Mouse (Mus musculus) small intestine, adult 2 months (tissue): Measurements from ENCODE around the gene Bsnd. TPM values are rescaled to one million over a fixed set of nuclear protein-coding genes. Genes with fewer than 3 reads are reported as not detected.

Source experiments
- H3K27ac ChIP-seq: fragments of 200-500 bp; 2 replicates; pipeline ENCODE4 v1.5.1; 2012; ENCODE audit warnings: low read depth, low read length, control low read depth, inconsistent platforms; ENCODE audit not compliant: insufficient read depth
- H3K27me3 ChIP-seq: fragments of 200-500 bp; 2 replicates; pipeline ENCODE4 v1.6.1; 2012; ENCODE audit warnings: mild to moderate bottlenecking, moderate library complexity, low read length, inconsistent platforms; ENCODE audit not compliant: control insufficient read depth, insufficient read depth
- H3K36me3 ChIP-seq: fragments of 200-500 bp; 2 replicates; pipeline ENCODE4 v1.6.1; 2012; ENCODE audit warnings: mild to moderate bottlenecking, low read length, control low read depth, inconsistent platforms; ENCODE audit not compliant: control insufficient read depth, insufficient read depth
- H3K4me1 ChIP-seq: fragments of 200-500 bp; 2 replicates; pipeline ENCODE4 v1.6.1; 2012; ENCODE audit warnings: low read length, inconsistent platforms, mixed read lengths; ENCODE audit not compliant: control insufficient read depth, insufficient read depth, insufficient read length
- H3K4me3 ChIP-seq: fragments of 200-500 bp; 2 replicates; pipeline ENCODE4 v1.5.1; 2012; ENCODE audit warnings: low read depth, mild to moderate bottlenecking, control low read depth, inconsistent platforms, low read length, moderate library complexity
- CTCF ChIP-seq: fragments of 200-500 bp; IDR thresholded peaks from 2 replicates; pipeline ENCODE4 v1.5.1; 2012; ENCODE audit warnings: low read depth, mild to moderate bottlenecking, control low read depth, inconsistent platforms, low read length, moderate library complexity, mixed read lengths; ENCODE audit not compliant: insufficient replicate concordance, insufficient read length; ENCODE audit errors: extremely low read depth
- POLR2A ChIP-seq: fragments of 200-500 bp; IDR thresholded peaks from 2 replicates; pipeline ENCODE4 v1.6.1; 2012; ENCODE audit warnings: low read depth, mild to moderate bottlenecking, control low read depth, inconsistent platforms, low read length, moderate library complexity
- WGBS: fragments of 180-500 bp; shearing (Covaris S2); methylation state at CpG from one replicate; pipeline ENCODE4 v1.1.7; 2018; 5-methylcytosine and 5-hydroxymethylcytosine counted together
- polyA plus RNA-seq: library from polyadenylated mRNA; depleted of rRNA; stranded (reverse); fragments of >200 nt; gene quantifications from 2 replicates; pipeline ENCODE4 v1.2.3, GENCODE M21; 2012

The Bsnd gene
- polyA plus RNA-seq, 1 experiment = not detected

- no peak for TF ChIP-seq CTCF
- TF ChIP-seq POLR2A = no peak
- no peaks in the 10 kb centered on the region for H3K36me3 ChIP-seq
- H3K4me1 ChIP-seq = peaks cover 2% of the 10 kb centered on the region; the same call in 1 of the 2 replicates
- no peak overlapping the region for H3K4me3 ChIP-seq
- H3K27ac ChIP-seq = no peak overlapping the region
- 78% methylated on average over 7 of the region's 7 CpGs for WGBS
- H3K27me3 ChIP-seq = no peaks in the 10 kb centered on the region
These were observed 35.9 kb upstream of the Bsnd start for GRCm38 (mm10) chr4:106527856-106528547.

DNA sequence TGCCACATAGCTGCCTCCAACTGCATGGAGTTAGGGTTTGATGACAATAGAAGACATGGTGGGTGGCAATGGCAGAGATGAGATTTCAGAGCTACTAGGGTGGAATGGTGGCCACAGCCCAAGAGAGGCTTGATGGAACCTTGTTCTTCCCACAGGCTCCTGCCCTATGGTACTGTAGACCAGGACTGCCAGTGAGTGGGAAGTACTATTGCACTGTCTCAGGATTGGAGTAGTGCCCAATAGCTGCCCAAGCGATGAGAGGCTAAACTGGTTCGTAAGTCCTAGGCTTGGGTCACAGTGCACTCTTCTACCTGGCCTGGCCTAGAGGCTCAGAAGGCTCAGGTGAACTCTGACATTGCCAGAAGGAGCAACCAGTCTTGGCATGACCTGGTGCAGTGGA is 32.9 kb upstream of the Bsnd start:
- 93% methylated on average over 2 of the region's 2 CpGs for WGBS
- H3K36me3 ChIP-seq = no peaks in the 10 kb centered on the region
- TF ChIP-seq CTCF (no peak), POLR2A (no peak)
- no peak overlapping the region for H3K4me3 ChIP-seq
- no peak overlapping the region for H3K27ac ChIP-seq
- peaks cover 2% of the 10 kb centered on the region; the same call in 1 of the 2 replicates for H3K4me1 ChIP-seq
- no peaks in the 10 kb centered on the region for H3K27me3 ChIP-seq

GRCm38 (mm10) chr4:106524131-106524530 is 32.0 kb upstream of the Bsnd start:
- Histone ChIP-seq H3K36me3 (no peaks in the 10 kb centered on the region), H3K4me3 (no peak overlapping the region), H3K27me3 (no peaks in the 10 kb centered on the region), H3K4me1 (no peaks in the 10 kb centered on the region), H3K27ac (no peak overlapping the region)
- TF ChIP-seq POLR2A (no peak), CTCF (no peak)
- WGBS = 53% methylated on average over 2 of the region's 2 CpGs

DNA sequence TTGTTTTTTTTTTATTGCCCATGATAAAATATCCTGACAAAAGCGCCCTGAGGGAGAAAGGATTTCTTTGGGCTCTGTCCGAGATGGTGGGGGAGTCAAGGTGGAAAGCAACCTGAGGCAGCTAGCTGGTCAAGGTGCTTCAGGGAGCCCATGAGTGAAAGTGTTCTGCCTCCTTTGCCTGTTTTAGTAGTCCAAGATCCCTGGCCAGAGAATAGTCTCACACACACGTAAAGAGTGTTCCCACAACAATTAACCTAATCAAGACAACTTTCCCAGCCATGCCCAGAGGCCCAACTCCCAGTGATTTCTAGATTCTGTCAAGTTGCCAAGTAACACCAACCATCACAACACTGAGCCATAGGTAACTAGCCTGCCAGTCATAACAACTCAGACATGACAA is 30.5 kb upstream of the Bsnd start:
- Histone ChIP-seq H3K36me3 (no peaks in the 10 kb centered on the region), H3K4me3 (no peak overlapping the region), H3K27ac (no peak overlapping the region), H3K27me3 (no peaks in the 10 kb centered on the region), H3K4me1 (no peaks in the 10 kb centered on the region)
- TF ChIP-seq CTCF (no peak), POLR2A (no peak)
- WGBS = 37% methylated on average over 3 of the region's 3 CpGs

- WGBS = 19% methylated on average over 6 of the region's 6 CpGs
- H3K27ac ChIP-seq = no peak overlapping the region
- no peak overlapping the region for H3K4me3 ChIP-seq
- TF ChIP-seq POLR2A (no peak), CTCF (no peak)
- H3K4me1 ChIP-seq = no peaks in the 10 kb centered on the region
- no peaks in the 10 kb centered on the region for H3K36me3 ChIP-seq
- H3K27me3 ChIP-seq = no peaks in the 10 kb centered on the region
These were observed 22.5 kb upstream of the Bsnd start for GRCm38 (mm10) chr4:106514606-106515005.

DNA sequence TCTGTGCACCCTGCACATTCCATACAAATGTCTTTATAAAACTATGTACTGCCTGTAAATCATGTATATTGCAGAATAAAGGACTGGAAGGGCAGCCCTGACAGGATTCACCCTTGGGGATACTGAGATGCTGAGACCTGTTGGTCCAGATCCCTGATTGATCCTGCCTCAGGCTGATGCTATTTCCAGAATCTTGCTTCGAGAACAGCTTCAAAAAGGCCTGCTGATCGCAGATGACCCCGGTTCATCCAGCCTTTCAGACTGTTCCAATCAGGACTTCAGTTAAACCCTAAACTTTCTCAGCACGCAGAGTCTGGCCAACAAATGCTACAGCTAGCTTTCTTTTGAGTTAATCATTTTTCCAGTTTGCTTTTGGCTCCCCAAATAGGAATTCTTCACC is 17.8 kb upstream of the Bsnd start:
- WGBS = 79% methylated on average over 4 of the region's 4 CpGs
- H3K4me1 ChIP-seq = peaks cover 13% of the 10 kb centered on the region; the same call in 1 of the 2 replicates
- TF ChIP-seq CTCF = no peak
- no peak for TF ChIP-seq POLR2A

GRCm38 (mm10) chr4:106505453-106506058 is 13.5 kb upstream of the Bsnd start:
- H3K36me3 ChIP-seq = no peaks in the 10 kb centered on the region
- H3K27me3 ChIP-seq = no peaks in the 10 kb centered on the region
- peaks cover 13% of the 10 kb centered on the region; the same call in 1 of the 2 replicates for H3K4me1 ChIP-seq
- H3K4me3 ChIP-seq = no peak overlapping the region
- H3K27ac ChIP-seq = no peak overlapping the region
- TF ChIP-seq CTCF = no peak
- TF ChIP-seq POLR2A = no peak
- 26% methylated on average over 14 of the region's 14 CpGs for WGBS

More for the DNA sequence above, 17.8 kb upstream of the Bsnd start:
- Histone ChIP-seq H3K27me3 (no peaks in the 10 kb centered on the region), H3K36me3 (no peaks in the 10 kb centered on the region), H3K4me3 (no peak overlapping the region), H3K27ac (no peak overlapping the region)
